In the genomic region with DNA sequence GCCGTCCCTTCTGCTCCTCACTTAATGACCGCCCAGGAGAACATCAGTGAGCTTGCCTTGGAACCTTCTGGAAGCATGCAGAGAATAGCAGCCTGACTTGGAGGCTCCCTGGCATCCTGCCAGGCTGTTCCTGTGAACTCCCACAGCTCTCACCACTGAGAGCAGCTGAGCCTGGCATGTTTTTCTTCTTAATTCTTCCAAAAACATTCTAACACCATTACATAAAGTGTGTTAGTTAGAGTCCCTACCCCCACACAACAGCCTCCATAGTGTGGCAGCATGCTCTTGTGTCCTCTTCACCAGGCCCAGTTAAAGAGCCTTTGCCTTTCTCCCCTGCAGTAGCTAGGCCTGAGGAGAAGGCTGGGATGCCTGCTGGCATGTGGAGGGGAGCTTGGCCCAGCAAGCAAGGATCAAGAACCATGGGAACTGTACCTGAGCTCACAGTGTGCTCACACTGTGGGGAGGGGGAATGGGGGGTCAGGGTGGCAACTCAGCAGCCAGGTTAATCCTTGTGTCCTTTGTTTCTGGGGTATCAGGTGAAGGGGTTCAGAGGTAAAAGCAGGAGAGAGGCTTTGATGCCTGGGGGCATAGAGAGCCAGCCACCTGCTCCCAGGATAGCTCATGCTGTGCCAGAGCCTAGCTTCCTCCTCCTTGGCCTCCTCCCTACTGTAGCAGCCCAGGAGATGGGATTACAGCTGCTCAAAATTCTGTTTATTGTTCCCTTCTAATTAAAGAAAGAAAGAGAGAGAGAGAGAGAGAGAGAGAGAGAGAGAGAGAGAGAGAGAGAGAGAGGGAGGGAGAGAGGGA, we compare ENCODE assay signal across 8 mouse cellular contexts. TPM values are rescaled to one million over a fixed set of nuclear protein-coding genes. Genes with fewer than 3 reads are reported as not detected.
DNase-seq lines count a peak whose midpoint lies in the region; ATAC-seq and TF ChIP-seq lines count a peak whose summit lies in the region.

No protein-coding gene starts in this region.

- H3K4me3 ChIP-seq in embryonic facial prominence, embryonic 14.5 days (ENCODE audit: low read depth, low read length) = no peak overlapping the region
- H3K4me3 ChIP-seq in hindbrain, postnatal 0 days (ENCODE audit: low read length) = no peak overlapping the region

- peak; percentile 80 for ATAC-seq in embryonic facial prominence, embryonic 14.5 days (ENCODE audit: low read depth)
- peak; percentile 19; the same call in 1 of the 2 replicates for ATAC-seq in hindbrain, postnatal 0 days

- no peak for TF ChIP-seq CTCF in hindbrain, postnatal 0 days (IDR thresholded peaks at IDR 0.05; ENCODE audit: low read depth)

- no peaks in the 10 kb centered on the region for H3K36me3 ChIP-seq in embryonic facial prominence, embryonic 14.5 days (ENCODE audit: control insufficient read depth, insufficient read depth, low read length)
- no peaks in the 10 kb centered on the region for H3K36me3 ChIP-seq in hindbrain, postnatal 0 days (ENCODE audit: insufficient read depth, low read length)

- 74% methylated on average over 2 of the region's 2 CpGs for WGBS in embryonic facial prominence, embryonic 14.5 days
- WGBS in hindbrain, postnatal 0 days = 27% methylated on average over 2 of the region's 2 CpGs

- H3K9ac ChIP-seq in embryonic facial prominence, embryonic 14.5 days (ENCODE audit: low read depth, low read length) = no peak overlapping the region
- no peak overlapping the region for H3K9ac ChIP-seq in hindbrain, postnatal 0 days (replicated peaks; ENCODE audit: low read length)

- H3K27ac ChIP-seq in embryonic facial prominence, embryonic 14.5 days (replicated peaks; ENCODE audit: low read depth, low read length) = no peak overlapping the region
- peak overlapping the region; percentile 64 for H3K27ac ChIP-seq in hindbrain, postnatal 0 days

- no peaks in the 10 kb centered on the region for H3K9me3 ChIP-seq in embryonic facial prominence, embryonic 14.5 days (ENCODE audit: control insufficient read depth, low read length)
- H3K9me3 ChIP-seq in hindbrain, postnatal 0 days (ENCODE audit: low read length) = no peaks in the 10 kb centered on the region

- DNase-seq in gastrocnemius, adult 18-20 months (ENCODE audit: low spot score) = peak; percentile 21
- no peak for DNase-seq in gastrocnemius, postnatal 25 days
- DNase-seq in Muller cell, postnatal 12 days (ENCODE audit: inconsistent ontology term) = peak; percentile 47
- peak; percentile 88 for DNase-seq in embryonic facial prominence, embryonic 14.5 days (ENCODE audit: low spot score)
- DNase-seq in hindbrain, postnatal 0 days (ENCODE audit: low spot score) = peak; percentile 84
- peak; percentile 86 to 91 for DNase-seq in left cerebral cortex, postnatal 10 days (ENCODE audit: extremely low spot score in 1 of 2, low spot score in 2 of 2)
- peak; percentile 91 to 95 for DNase-seq in right cerebral cortex, postnatal 10 days (ENCODE audit: low spot score in 2 of 2)
- DNase-seq in spleen, adult 12 weeks (ENCODE audit: low spot score) = no peak

- 0 out of 2 replicates have a peak, but pooled peaks cover 9% of the 10 kb centered on the region for H3K4me1 ChIP-seq in embryonic facial prominence, embryonic 14.5 days (ENCODE audit: control insufficient read depth, insufficient read depth, low read length)
- H3K4me1 ChIP-seq in hindbrain, postnatal 0 days (ENCODE audit: insufficient read depth, low read length) = peaks cover 14% of the 10 kb centered on the region

- intact Hi-C loops in left cerebral cortex, postnatal 10 days (cut with DNase I) = no loop called here

- no peaks in the 10 kb centered on the region for H3K27me3 ChIP-seq in embryonic facial prominence, embryonic 14.5 days (replicated peaks; ENCODE audit: control insufficient read depth, insufficient read depth, low read length)
- no peaks in the 10 kb centered on the region for H3K27me3 ChIP-seq in hindbrain, postnatal 0 days (ENCODE audit: insufficient read depth, low read length)

- H3K4me2 ChIP-seq in embryonic facial prominence, embryonic 14.5 days (ENCODE audit: low read depth, low read length) = no peak overlapping the region
- H3K4me2 ChIP-seq in hindbrain, postnatal 0 days (ENCODE audit: low read depth, low read length) = no peak overlapping the region

RNA-seq across cellular contexts. Expression of gene Aifm3, which starts 7.3 kb away (rescaled TPM):
- under 1 TPM in 1 of 2 experiments, not detected in 1; 0.43 TPM for total RNA-seq in gastrocnemius, adult 18-20 months (2021)
- total RNA-seq in gastrocnemius, postnatal 25 days (2021) = under 1 TPM; 0.18 to 0.35 TPM
- polyA plus RNA-seq in embryonic facial prominence, embryonic 14.5 days (2014; fragmentation: Nextera tagmentation; extraction: Ambion mirVana) = 2.4 and 4.9 TPM in 2 replicates
- 13.8 and 16.8 TPM in 2 replicates for total RNA-seq in hindbrain, postnatal 0 days (2014; rRNA removed)
- 15.7 and 17.4 TPM in 2 replicates for polyA plus RNA-seq in hindbrain, postnatal 0 days (2015; fragmentation: Nextera tagmentation; extraction: Ambion mirVana)
- 10 to 100 TPM; 24.4 to 27.2 TPM for total RNA-seq in left cerebral cortex, postnatal 10 days (2021)

RNA-seq across cellular contexts. Expression of gene Lztr1, which starts 11.8 kb away (rescaled TPM):
- total RNA-seq in gastrocnemius, adult 18-20 months (2021) = 10 to 100 TPM; 17.1 to 18.9 TPM
- 10 to 100 TPM; 19.2 to 23.6 TPM for total RNA-seq in gastrocnemius, postnatal 25 days (2021)
- polyA plus RNA-seq in embryonic facial prominence, embryonic 14.5 days (2014; fragmentation: Nextera tagmentation; extraction: Ambion mirVana) = 70.4 and 77.2 TPM in 2 replicates
- 191 and 279 TPM in 2 replicates for total RNA-seq in hindbrain, postnatal 0 days (2014; rRNA removed)
- 82.2 and 89.8 TPM in 2 replicates for polyA plus RNA-seq in hindbrain, postnatal 0 days (2015; fragmentation: Nextera tagmentation; extraction: Ambion mirVana)
- total RNA-seq in left cerebral cortex, postnatal 10 days (2021) = 100 to 1,000 TPM; 162 to 169 TPM

RNA-seq across cellular contexts. Expression of gene Thap7, which starts 34.2 kb away (rescaled TPM):
- total RNA-seq in gastrocnemius, adult 18-20 months (2021) = 10 to 100 TPM; 15.3 to 17.1 TPM
- total RNA-seq in gastrocnemius, postnatal 25 days (2021) = 10 to 100 TPM; 12.8 to 14.5 TPM
- 50.9 and 54.9 TPM in 2 replicates for polyA plus RNA-seq in embryonic facial prominence, embryonic 14.5 days (2014; fragmentation: Nextera tagmentation; extraction: Ambion mirVana)
- total RNA-seq in hindbrain, postnatal 0 days (2014; rRNA removed) = 61.0 and 66.8 TPM in 2 replicates
- 57.5 and 59.5 TPM in 2 replicates for polyA plus RNA-seq in hindbrain, postnatal 0 days (2015; fragmentation: Nextera tagmentation; extraction: Ambion mirVana)
- total RNA-seq in left cerebral cortex, postnatal 10 days (2021) = 10 to 100 TPM; 33.2 to 34.8 TPM

RNA-seq across cellular contexts. Expression of gene Crkl, which starts 44.9 kb away (rescaled TPM):
- 10 to 100 TPM; 23.4 to 30.2 TPM for total RNA-seq in gastrocnemius, adult 18-20 months (2021)
- 10 to 100 TPM; 19.2 to 21.6 TPM for total RNA-seq in gastrocnemius, postnatal 25 days (2021)
- 59.9 and 63.8 TPM in 2 replicates for polyA plus RNA-seq in embryonic facial prominence, embryonic 14.5 days (2014; fragmentation: Nextera tagmentation; extraction: Ambion mirVana)
- total RNA-seq in hindbrain, postnatal 0 days (2014; rRNA removed) = 74.8 and 83.1 TPM in 2 replicates
- polyA plus RNA-seq in hindbrain, postnatal 0 days (2015; fragmentation: Nextera tagmentation; extraction: Ambion mirVana) = 54.9 and 68.7 TPM in 2 replicates
- total RNA-seq in left cerebral cortex, postnatal 10 days (2021) = 10 to 100 TPM; 28.0 to 28.3 TPM

Comparison
In these comparisons a context has a peak if more than half of its experiments do, and no peak if none do; other contexts are left out.
1. DNase-seq: peak in gastrocnemius, adult 18-20 months (single experiment), Muller cell, postnatal 12 days (single experiment), embryonic facial prominence, embryonic 14.5 days (single experiment), hindbrain, postnatal 0 days (single experiment), left cerebral cortex, postnatal 10 days (2 of 2) and right cerebral cortex, postnatal 10 days (2 of 2); none in gastrocnemius, postnatal 25 days (single experiment) and spleen, adult 12 weeks (single experiment).
2. RNA of gene Aifm3, which starts 7.3 kb away (total RNA-seq): 24.4 to 27.2 TPM in left cerebral cortex, postnatal 10 days and 13.8 to 16.8 TPM in hindbrain, postnatal 0 days; 0.43 TPM in gastrocnemius, adult 18-20 months and 0.18 to 0.35 TPM in gastrocnemius, postnatal 25 days; every median in the first group is over 10 times any median in the second.